Mouse (Mus musculus): ENCODE measurements around the gene Cyp4f40.

- TF ChIP-seq POLR2A (IDR thresholded peaks at IDR 0.05; ENCODE audit: extremely low read depth, insufficient read depth, low read length) (no peak), CTCF (IDR thresholded peaks at IDR 0.05; ENCODE audit: extremely low read depth, insufficient read depth, low read length) (no peak)
Measured at GRCm38 (mm10) chr17:32686722-32687121, 28.0 kb downstream of the Cyp4f40 start.
